In genomic region chr14:18893947-18894445, GRCm38 (mm10) we compare ENCODE assay signal across 8 mouse cellular contexts. TPM values are rescaled to one million over a fixed set of nuclear protein-coding genes. Genes with fewer than 3 reads are reported as not detected.
DNase-seq lines count a peak whose midpoint lies in the region; ATAC-seq lines count a peak whose summit lies in the region.

Ube2e2 (minus strand) TSS chr14:18894267.

- H3K4me2 ChIP-seq in forebrain, embryonic 12.5 days = peak within 1 kb of the TSS; percentile 58

- H3K9me3 ChIP-seq in forebrain, embryonic 12.5 days = no peaks in the 10 kb centered on the region

- DNase-seq in gastrocnemius, postnatal 4 days (ENCODE audit: low spot score in 2 of 2) = no peak
- no peak for DNase-seq in gastrocnemius, postnatal 25 days
- DNase-seq in Muller cell, postnatal 12 days (ENCODE audit: inconsistent ontology term) = peak; percentile 54
- DNase-seq in induced T-regulatory cell, adult 2 months (ENCODE audit: low read depth) = peak; percentile 17
- no peak for DNase-seq in urinary bladder, postnatal 10 days (ENCODE audit: low spot score)
- DNase-seq in kidney, postnatal 36 days = no peak

- peak within 1 kb of the TSS; percentile 70 for H3K27ac ChIP-seq in forebrain, embryonic 12.5 days
- H3K27ac ChIP-seq in macrophage = no peak within 1 kb of the TSS

- peak within 1 kb of the TSS; percentile 75 for H3K9ac ChIP-seq in forebrain, embryonic 12.5 days

- no peaks in the 10 kb centered on the region for H3K36me3 ChIP-seq in forebrain, embryonic 12.5 days (replicated peaks)
- no peaks in the 10 kb centered on the region for H3K36me3 ChIP-seq in macrophage (ENCODE audit: inconsistent target)

- H3K27me3 ChIP-seq in forebrain, embryonic 12.5 days = no peaks in the 10 kb centered on the region

- peaks cover 6% of the 10 kb centered on the region; the same call in 1 of the 2 replicates for H3K4me1 ChIP-seq in forebrain, embryonic 12.5 days

- peak within 1 kb of the TSS; percentile 65 for H3K4me3 ChIP-seq in forebrain, embryonic 12.5 days (replicated peaks)
- H3K4me3 ChIP-seq in macrophage (ENCODE audit: inconsistent target) = peak within 1 kb of the TSS; percentile 32

- no peaks in the 10 kb centered on the region for H3K79me2 ChIP-seq in macrophage (ENCODE audit: inconsistent target)

- 4% methylated on average over 17 of the region's 22 CpGs for WGBS in forebrain, embryonic 12.5 days
- WGBS in macrophage (ENCODE audit: missing documents) = 1% methylated on average over 19 of the region's 22 CpGs

- peak; percentile 77 for ATAC-seq in forebrain, embryonic 12.5 days (ENCODE audit: low FRiP score)

RNA-seq across cellular contexts. Expression of gene Ube2e2, which starts in this region (rescaled TPM):
- 10 to 100 TPM; 37.8 to 38.7 TPM for total RNA-seq in gastrocnemius, postnatal 4 days (2021)
- total RNA-seq in gastrocnemius, postnatal 25 days (2021) = 1 to 10 TPM; 6.9 to 7.3 TPM
- 56.2 and 65.7 TPM in 2 replicates for polyA plus RNA-seq in forebrain, embryonic 12.5 days (2016; fragmentation: Nextera tagmentation; extraction: Ambion mirVana)
- 10 to 100 TPM in 12 of 26 experiments, 1 to 10 TPM in 14; 2.8 to 48.5 (median 8.5) TPM for total RNA-seq in macrophage (2018; cell fraction: chromatin; rRNA removed)
- 1 to 10 TPM in 25 of 26 experiments, under 1 TPM in 1; 0.80 to 3.2 (median 1.7) TPM for total RNA-seq in macrophage (2018; cell fraction: cytosol; rRNA removed)
- 10 to 100 TPM in 8 of 26 experiments, 1 to 10 TPM in 18; 1.1 to 43.3 (median 5.8) TPM for total RNA-seq in macrophage (2018; cell fraction: nucleus; rRNA removed)
- 2.2 to 4.0 TPM (median 2.6 TPM) in 3 replicates for polyA plus RNA-seq in macrophage (2018)

Comparison
In these comparisons a context has a peak if more than half of its experiments do, and no peak if none do; other contexts are left out.
1. RNA of gene Ube2e2 (total RNA-seq): 37.8 to 38.7 TPM in gastrocnemius, postnatal 4 days; 6.9 to 7.3 TPM in gastrocnemius, postnatal 25 days; every median in the first group is over 4 times any median in the second.
2. RNA of gene Ube2e2 (polyA plus RNA-seq): 56.2 to 65.7 TPM in forebrain, embryonic 12.5 days; 2.2 to 4.0 TPM in macrophage; every median in the first group is over 10 times any median in the second.
3. DNase-seq: peak in Muller cell, postnatal 12 days (single experiment) and induced T-regulatory cell, adult 2 months (single experiment); none in gastrocnemius, postnatal 4 days (0 of 2), gastrocnemius, postnatal 25 days (single experiment), urinary bladder, postnatal 10 days (single experiment) and kidney, postnatal 36 days (0 of 2).